Mouse (Mus musculus) ovary, adult 18-20 months (tissue): Measurements from ENCODE around the gene Prps1l1.

Experiments
- DNase-seq: peaks from one replicate; pipeline ENCODE4 v3.0.0; 2022; ENCODE audit warnings: low spot score, mixed read lengths

Prps1l1 gene

DNA sequence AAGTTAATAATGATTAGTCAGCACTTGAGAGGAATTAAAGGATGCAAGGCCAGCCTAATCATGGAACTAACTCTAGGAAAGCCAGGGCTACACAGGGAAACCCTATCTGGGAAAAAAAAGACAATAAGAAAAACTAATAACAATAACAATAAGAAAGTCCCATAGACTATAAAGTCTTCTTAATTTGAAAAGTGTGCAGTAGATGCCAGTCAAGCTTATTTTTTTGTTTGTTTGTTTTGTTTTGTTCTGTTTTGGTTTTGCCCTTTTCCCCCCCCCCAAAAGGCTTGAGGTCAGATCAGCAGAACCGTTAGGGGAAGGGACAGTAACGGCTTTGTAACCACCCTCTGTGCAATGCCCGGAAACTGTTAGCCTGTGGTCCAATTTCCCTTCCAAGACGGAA is at the start of gene Prps1l1:
Prps1l1 (plus strand) TSS at position 301 of the 400 bp plus-strand sequence.
- no peak for DNase-seq

DNA sequence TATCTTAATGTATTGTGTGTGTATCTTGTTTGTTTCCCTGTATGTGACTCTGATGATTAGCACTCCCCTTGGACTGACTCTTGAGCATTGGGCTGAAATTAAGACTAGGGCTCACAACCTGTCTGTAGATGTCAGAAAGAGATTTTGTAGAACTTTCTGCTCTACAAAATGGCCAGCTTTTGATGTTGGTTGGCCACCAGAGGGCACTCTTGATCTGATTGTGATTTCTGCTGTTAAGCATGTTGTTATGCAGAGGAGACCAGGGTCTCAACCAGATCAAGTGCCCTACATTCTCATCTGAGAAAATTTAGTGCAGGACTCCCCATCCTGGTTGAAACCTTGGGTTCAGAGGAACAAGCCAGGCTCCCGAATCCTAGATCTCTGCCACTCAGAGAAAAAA is 46.6 kb upstream of the Prps1l1 start:
- no peak for DNase-seq

DNA sequence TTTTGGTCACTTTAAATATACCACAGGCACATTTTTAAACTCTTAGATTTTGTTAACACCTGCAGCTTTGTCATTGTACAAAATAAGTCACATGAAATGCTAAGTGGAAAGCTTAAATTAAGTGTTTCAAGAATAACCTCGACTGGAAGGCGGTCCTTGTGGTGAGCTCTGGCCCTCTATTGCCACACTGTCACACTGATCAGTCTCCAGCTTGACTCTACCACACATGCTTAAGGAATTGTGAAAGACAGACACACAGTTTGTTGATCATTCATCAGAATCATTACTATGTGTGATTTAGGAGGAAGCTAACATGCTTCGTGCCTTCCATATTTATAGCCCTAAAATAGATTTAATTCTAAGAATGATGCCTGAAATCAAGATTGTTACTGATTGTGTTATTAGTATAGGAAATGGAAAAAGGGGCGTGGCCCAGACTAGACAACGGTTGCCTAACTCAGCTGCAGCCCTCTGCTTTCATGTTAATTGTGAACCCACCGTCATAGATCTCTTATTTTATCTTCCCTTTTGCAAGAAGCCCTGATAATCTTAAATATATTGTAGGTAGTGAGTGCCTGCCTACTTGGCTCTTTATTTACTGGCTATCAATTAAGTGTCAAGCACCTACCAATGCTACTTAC is 35.4 kb upstream of the Prps1l1 start:
- no peak for DNase-seq

DNA sequence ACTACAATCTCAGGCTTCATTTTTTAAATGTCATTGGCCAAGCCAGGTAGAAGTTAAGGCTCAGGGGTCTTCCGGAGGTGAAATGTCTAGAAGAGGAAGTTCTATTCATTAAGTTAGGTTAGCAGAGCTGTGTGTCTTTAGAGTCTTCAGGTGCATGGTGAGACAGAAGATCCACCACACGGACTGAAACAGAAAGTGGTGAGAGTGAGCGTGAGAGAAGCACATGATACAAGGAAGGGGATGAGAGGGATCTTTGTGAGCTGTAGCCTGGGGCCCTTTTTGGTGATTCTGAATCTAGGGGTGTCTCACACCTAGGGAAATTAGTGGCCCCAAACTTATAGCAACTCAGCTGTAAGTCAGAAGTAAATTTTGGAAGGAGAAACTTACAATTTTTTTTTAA is 8.6 kb upstream of the Prps1l1 start:
- no peak for DNase-seq

DNA sequence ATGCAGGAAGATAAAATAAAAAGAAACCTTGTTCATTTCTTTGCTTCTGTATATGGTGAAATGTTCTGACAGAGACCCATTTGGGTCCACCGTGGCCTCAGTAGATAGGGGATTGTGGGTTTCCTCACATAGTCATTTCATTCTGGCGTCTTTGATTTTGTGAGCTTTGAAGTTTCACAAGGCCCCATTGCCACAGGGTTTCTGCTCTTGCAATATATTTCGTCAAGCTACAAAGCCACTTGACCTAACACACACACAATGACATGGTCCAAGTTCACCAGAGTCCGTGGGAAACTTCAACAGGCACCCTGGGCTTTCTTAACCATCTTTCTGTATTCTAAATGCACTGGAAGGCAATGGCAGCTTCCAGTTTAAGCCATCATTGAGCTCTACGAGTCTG is 1.3 kb downstream of the Prps1l1 start:
- DNase-seq: no peak

DNA sequence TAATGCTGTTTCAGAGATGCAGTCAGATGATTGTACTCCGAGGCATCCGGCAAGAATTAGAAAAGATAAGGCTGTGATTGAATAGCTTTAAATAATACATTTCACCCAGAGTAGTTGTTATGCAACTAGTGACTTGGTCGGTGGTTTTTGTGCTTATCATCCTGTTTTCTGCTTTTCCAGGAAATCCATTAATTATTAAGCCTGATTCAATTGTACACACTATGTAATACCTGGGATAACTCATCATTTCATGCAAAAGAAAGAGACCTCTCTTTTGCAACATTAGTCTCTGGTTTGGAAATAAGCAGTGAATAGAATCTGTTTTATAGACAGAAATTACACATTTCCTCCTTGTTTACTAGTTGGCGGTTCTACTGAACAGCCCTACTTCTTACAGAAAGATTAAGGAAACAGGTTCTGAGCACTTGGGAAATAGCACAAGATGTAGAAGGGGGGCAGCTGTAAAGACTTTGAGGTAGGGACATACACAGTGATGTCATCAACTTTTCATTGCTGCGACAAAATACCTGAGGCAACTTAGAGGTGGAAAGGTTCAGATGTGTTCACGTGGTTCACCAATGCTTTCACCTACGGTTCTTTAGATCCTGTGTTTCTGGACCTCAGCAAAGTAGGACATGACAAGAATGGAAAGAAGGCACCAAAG is 5.1 kb downstream of the Prps1l1 start:
- no peak for DNase-seq

DNA sequence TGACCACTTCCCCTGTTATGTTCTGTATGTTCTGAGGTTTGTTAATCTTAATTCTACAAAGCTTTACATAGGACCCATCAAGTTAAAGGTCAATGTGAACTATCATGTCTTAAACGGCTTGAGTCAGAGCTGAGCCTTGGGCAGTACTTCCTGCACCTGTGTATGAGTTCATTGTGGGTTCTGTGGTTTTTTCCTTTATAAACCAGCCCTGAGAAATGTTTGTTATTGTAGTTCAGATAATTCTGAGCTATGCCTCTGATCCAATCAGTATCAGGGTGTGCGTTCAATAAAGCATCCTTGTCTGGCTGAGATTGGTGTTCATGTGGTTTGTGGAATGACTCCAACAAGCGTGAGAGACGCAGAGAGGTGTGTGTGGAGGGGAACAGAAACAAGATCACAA is 5.8 kb downstream of the Prps1l1 start:
- DNase-seq: no peak

DNA sequence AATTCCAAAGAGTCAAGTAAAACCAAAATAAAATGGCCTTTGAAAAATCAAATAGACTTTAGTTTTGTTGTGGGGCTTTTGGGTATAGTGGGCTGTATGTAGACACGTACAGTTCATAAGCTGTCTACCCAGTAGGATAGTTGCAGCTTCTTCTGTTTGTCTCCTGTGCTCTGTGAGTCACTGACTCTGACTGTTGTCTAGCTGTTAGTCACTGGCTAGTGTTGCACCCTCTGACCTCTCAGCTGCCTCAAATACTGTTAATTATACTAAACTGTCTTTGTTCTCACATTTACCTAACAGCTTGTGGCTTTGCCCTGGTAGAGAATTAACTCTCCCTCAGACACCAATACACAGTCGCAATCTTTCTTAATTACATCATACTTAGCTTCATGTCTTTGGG is 7.3 kb downstream of the Prps1l1 start:
- no peak for DNase-seq

DNA sequence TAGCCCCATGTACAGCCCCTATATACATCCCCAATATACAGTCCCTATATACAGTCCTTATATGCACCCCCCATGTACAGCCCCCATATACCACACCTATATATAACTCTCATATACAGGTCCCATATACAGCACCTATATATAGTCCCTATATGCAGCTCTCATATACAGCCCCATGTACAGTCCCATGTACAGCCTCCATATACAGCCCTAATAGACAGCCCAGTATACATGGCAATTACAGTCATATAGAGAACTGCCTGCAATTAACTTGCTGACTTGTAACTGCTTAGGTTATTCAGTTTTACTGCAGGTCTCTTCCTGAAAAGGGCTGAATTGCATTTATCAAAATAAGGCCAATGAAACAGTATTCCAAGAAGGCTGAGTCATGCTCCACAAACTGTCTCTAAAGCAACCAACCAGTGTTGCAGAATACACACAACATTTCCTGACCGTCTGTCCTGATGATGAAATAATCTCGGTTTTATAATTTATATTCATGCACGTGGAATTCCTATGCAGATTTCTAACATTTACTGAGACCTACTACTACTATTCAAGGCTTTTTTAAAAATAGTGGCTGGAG is 13.1 kb downstream of the Prps1l1 start:
- no peak for DNase-seq

DNA sequence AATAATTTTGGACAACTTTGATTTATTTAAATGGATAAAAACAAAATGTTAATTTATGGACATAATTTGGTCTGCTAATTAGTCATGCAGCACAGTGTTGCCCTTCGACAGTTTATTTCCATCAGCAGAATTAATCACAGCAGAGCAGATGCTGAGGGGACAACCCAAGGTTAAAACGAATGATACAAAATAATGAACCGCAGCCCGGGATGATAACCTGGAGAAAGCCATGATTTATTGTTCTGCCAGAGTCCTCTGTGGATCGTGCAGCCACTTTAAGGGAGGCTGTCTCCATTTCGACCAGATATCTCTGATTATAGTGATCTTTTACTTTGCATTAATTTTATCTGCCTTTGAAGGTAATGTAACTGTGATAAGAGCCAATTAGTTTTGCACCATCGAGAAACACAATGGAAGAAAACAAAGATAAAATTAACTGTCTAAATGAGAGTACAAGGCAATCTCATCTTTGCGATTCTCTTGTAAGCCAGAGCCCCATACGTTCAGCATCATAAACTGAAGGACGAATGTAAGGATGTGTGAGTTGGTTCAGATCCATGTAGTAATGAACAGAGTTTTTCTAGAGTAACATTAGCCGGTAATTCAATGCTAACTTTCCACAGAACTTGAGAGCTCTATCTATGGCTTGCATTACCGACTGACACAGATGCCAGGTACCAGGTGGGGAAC is 14.4 kb downstream of the Prps1l1 start:
- no peak for DNase-seq

DNA sequence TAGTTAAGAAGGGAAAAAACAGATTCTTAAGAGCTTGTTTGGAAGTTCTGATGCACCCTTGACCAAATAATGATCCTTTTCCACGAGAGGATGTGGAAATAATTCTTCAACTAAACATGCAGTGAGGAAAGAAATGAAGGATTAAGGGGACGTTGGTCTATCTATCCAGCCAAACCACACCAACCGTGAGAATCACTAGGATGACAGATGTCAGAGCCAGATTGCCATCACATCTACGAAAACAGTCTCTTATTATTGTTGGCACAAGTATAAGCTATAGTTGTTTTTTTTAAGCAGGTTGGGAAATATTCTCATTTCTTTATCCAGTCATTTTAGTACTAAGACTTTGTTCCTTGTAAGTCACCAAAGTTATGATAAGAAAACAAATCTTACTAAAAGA is 15.8 kb downstream of the Prps1l1 start:
- no peak for DNase-seq

DNA sequence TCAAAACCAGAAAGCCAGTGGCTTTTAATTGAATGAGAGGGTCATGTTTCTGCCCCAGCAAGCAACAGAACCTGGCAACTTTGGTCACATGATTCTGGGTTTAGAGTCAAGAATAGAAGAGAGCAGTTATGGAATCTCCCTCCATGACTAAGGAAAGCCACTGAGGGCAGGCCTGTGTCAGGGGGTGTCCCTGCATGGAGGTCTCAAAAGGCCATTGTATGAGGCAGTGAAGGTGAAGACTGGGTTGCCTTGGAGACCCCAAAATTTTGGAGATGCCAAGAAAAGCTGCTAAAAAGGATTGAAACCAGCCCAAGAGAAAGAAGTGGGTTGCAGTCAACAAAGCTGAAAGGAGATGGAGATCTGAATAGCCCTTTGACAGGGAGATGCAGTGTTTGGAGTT is 21.2 kb downstream of the Prps1l1 start:
- no peak for DNase-seq

DNA sequence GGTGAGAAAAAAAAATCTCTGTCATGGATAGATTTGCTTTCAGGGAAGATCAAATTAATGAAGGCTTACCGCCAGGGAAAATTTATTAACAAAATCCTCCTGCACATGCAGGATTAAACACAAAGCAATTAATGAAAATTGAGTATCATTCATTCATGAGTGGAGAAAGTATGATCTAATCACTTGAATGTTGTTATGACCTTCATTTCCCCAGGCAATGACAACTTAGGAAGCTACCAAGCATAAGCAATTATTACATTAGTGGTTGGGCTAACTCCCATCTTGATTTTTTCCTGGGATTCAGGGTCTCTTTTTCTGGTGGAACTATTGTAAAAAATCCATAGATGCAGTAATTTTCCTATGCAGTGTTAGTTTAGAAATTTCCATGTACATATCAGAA is 23.3 kb downstream of the Prps1l1 start:
- DNase-seq: no peak

DNA sequence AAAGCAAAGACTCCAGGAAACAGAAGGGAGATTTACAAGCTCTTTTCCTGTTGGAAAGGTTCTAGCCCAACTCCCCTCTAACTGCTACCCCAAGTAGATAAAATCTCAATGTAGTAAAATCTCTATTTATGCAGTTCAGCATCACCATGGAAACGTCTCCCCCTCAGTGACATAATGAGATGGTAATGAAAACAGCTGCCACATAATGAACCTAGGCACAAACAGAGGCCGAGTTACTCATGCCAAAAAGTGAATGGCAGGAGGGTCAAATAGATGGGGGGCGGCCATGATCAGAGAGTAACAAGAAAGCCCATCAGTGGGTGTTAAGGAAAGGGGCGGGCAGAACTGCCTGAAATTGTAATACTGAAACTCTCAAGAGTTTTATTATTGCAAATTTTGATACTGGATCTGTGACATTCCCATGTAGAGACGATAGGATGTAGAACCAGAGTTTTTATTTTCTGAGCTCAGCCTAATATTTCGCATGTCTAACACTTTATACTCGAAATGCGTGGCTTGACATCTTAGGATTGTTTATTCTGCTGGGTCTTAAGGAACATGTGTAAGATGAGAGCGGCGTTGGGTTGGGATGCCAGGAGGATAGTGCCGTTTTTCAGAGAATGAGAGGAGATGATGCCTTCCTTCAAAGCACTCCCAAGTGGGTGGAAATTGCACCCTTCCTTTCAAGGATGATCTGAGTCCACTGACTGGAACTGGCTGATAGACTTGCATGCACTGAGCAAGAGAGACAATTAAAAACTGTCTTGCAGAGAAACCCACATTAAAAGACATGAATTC is 24.0 kb downstream of the Prps1l1 start:
- no peak for DNase-seq

DNA sequence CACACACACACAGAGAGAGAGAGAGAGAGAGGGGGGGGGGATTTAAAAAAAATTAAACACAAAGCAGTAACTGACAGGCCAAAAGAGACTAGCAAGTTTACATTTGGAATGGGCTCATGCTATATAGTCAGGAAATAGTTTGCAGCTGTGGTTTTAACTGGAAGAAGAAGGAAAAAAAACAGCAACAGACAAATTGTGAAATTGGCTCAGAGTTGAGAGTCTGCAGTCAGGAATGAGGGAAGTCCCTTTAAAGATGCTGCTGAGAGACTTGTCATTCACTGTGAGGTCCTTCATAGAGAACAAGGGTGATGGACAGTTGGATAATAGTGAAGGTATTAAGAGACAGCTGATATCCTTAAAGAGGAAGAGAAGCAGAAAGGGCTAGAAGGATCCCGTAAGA is 26.9 kb downstream of the Prps1l1 start:
- DNase-seq: no peak

DNA sequence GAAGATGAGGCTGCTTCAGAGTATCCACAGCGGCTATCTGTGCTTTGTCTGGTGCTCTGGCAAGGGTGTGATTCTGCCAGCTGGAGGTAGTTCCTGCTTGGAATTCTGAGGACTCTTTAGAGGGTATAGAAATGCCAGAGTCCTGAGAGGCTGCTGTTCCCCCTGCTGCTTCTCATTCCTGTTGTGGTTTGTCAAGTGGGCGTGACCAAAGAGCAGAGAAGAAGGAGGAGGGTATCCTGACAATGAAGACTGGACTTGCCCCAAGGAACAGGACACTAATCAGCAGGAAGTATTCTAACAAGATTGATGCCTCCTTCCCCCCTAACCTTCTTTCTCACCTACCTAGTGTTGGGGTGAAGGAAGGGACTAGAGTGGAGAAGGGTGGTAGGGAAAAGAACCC is 29.4 kb downstream of the Prps1l1 start:
- no peak for DNase-seq

DNA sequence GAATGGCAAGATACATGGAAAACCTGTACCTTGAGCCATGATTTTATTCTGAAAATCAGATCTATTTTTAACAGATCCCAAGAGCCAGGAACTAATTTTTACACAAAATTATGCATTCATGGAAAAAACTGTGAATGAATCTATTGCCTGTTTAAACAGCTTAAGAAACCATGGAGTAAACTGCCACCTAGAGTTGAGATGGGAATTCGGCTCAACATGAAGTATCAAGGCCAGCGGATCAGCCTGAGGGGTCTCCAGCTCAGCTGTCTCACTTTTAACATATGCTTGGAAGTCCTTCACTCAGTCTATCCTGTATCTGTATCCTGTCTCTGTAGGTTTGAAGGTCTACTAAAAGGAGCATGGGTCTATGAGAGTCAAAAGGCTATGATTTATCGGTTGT is 31.5 kb downstream of the Prps1l1 start:
- DNase-seq: no peak

DNA sequence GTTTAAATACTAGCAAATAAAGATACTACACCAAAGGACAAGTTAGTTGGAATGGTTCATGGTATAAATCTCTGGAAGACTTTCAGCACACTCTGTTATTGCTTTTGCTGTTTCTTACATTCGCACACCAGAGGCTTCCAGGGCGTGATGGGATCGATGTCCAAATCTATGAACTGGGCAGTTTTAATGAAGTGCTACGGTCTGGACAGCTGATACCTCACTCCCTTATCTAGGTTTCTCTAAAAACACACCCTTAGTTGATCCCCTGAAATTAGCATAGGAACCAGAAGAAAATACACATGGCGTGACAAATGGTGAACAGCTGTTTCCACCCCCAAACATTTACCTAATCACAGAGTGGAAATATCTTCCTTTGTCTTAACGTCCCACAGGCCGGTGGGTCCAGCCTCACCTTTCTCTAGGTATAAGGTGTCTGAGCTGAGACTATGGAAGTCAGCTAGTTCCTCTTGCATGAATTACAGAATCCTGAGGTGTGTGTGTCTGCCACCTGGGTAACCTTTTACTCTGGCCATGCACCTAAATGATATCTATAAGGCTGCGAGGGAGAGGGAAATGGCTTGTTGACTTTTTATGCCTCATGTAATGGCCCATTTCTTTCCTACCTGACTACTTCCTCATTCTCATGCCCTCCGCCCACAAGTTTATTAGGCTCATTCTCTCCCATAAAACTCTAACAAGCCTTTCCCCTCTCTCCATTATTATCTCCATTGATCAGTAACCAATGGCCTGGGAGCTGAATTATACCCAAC is 32.1 kb downstream of the Prps1l1 start:
- DNase-seq: no peak

DNA sequence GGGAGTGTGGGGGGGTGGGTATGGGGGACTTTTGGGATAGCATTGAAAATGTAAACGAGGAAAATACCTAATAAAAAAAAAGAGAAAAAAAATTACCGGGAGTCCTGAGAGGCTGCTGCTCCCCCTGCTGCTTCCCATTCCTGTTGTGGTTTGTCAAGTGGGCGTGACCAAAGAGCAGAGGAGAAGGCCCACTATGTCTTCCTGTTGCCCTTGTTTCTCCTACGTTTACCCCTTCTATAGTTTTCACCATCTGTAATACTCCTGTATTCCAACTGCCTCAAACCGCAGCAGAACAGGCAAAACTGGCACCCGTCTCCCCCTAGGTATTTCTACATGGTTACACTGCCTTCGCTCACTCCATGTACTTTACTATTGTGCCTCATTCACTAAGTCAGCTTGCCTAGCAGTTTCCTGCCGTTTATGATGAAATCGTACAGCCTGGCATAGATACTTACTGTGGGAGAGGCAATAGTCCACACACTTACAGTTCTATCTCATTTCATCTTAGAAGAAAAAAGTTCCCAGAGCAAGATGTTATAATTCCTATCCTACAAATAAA is 34.2 kb downstream of the Prps1l1 start:
- no peak for DNase-seq

DNA sequence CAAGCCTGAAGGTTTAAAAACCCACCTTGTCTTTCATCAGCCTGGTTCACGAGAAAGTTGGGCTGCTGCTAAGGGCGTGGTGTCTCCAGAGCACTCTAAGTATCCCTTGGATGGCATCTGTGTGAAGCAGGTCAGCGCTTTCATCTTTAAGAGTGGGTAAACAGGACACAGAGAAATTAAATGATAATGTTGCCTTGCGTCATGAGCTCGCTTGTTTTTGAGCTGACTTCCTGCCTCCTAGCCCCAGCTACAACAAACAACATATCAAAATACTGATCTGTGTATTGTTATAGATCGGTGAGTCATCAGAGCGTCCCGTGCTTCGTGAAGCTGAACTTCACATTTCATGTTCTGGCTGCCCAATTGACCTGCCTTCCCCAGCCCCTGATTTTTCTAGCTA is 36.7 kb downstream of the Prps1l1 start:
- DNase-seq: no peak

DNA sequence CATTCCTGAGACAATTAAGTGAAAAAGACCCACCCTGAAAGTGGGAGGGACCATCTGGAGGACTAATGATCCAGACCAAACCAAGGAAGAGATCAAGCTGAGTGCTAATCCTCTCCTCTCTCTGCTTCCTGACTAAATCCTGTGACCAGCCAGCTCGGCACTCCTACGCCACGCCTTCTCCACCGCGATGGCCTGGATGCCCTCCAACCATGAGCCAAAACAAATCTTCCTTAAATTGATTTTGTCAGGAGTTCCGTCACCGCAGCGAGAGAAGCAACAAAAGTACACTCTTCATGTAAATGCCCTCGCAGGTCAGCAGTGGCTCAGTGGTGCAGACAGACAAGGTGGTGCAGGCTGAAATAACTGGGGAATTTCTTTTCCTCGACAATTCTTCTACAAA is 37.5 kb downstream of the Prps1l1 start:
- DNase-seq: no peak
